Mouse (Mus musculus) hindbrain, postnatal 0 days (tissue): ENCODE measurements at regions not wholly inside any gene's neighbourhood (a gene's known extent, or its start where the extent isn't known, plus 50 kb on each side); places are given as distances from the start of the nearest gene placed in this dataset.
A peak's percentile ranks its signal among the peaks of the same experiment; 100 is the strongest.

Source experiments
- ATAC-seq: fragments of 200-750 bp; cut with Nextera tagmentation; 2 replicates; pipeline ENCODE4 v1.8.0; 2017; ENCODE audit warnings: mild to moderate bottlenecking, moderate TSS enrichment, moderate library complexity
- DNase-seq: peaks from one replicate; pipeline ENCODE4 v3.0.0-alpha.2; 2015; ENCODE audit warnings: low spot score
- H3K27ac ChIP-seq: fragments of 300-500 bp; sonication (generic); 2 replicates; pipeline ENCODE4 v1.5.1; 2014; ENCODE audit warnings: mild to moderate bottlenecking
- H3K27me3 ChIP-seq: fragments of 300-500 bp; sonication (generic); 2 replicates; pipeline ENCODE4 v1.6.1; 2014; ENCODE audit warnings: low read length, mixed read lengths; ENCODE audit not compliant: insufficient read depth
- H3K36me3 ChIP-seq: fragments of 300-500 bp; sonication (generic); 2 replicates; pipeline ENCODE4 v1.6.1; 2014; ENCODE audit warnings: low read length, mixed read lengths; ENCODE audit not compliant: insufficient read depth
- H3K4me1 ChIP-seq: fragments of 300-500 bp; sonication (generic); 2 replicates; pipeline ENCODE4 v1.6.1; 2014; ENCODE audit warnings: antibody characterized with exemption, low read length, mixed read lengths; ENCODE audit not compliant: insufficient read depth
- H3K4me2 ChIP-seq: fragments of 300-500 bp; sonication (generic); 2 replicates; pipeline ENCODE4 v1.6.1; 2014; ENCODE audit warnings: low read depth, mild to moderate bottlenecking, low read length, moderate library complexity, mixed read lengths
- H3K4me3 ChIP-seq: fragments of 300-500 bp; sonication (generic); 2 replicates; pipeline ENCODE4 v1.5.1; 2014; ENCODE audit warnings: low read length
- H3K9ac ChIP-seq: fragments of 300-500 bp; sonication (generic); replicated peaks from 2 replicates; pipeline ENCODE4 v1.6.1; 2014; ENCODE audit warnings: mild to moderate bottlenecking, low read length, moderate library complexity, mixed read lengths
- H3K9me3 ChIP-seq: fragments of 300-500 bp; sonication (generic); 2 replicates; pipeline ENCODE4 v1.6.1; 2016; ENCODE audit warnings: low read length, mixed read lengths
- CTCF ChIP-seq: IDR thresholded peaks from 2 replicates; pipeline ENCODE4 v1.5.1; 2016; ENCODE audit warnings: antibody characterized with exemption, control low read depth, low read depth
- WGBS: fragments of 180-500 bp; shearing (Covaris S2); extraction: QIAGEN DNeasy Blood & Tissue Kit; methylation state at CpG from one replicate; pipeline ENCODE4 v1.1.7; 2014; 5-methylcytosine and 5-hydroxymethylcytosine counted together

GRCm38 (mm10) chr13:51960262-51960661, 113.8 kb downstream of the Gadd45g start:
- 81% methylated on average over 4 of the region's 4 CpGs for WGBS
- no peak overlapping the region for H3K4me3 ChIP-seq
- no peak for TF ChIP-seq CTCF

GRCm38 (mm10) chr13:51962191-51962611, 115.7 kb downstream of the Gadd45g start:
- DNase-seq = no peak
- peaks cover 15% of the 10 kb centered on the region for H3K4me1 ChIP-seq
- TF ChIP-seq CTCF = no peak
- no peaks in the 10 kb centered on the region for H3K27me3 ChIP-seq
- H3K9ac ChIP-seq = no peak overlapping the region
- no peak overlapping the region for H3K4me2 ChIP-seq
- WGBS = 74% methylated on average over 8 of the region's 8 CpGs
- no peak overlapping the region for H3K4me3 ChIP-seq
- H3K27ac ChIP-seq = no peak overlapping the region
- no peaks in the 10 kb centered on the region for H3K9me3 ChIP-seq
- no peaks in the 10 kb centered on the region for H3K36me3 ChIP-seq
- no peak for ATAC-seq

More at GRCm38 (mm10) chr13:51960262-51960661, 113.8 kb downstream of the Gadd45g start:
- Histone ChIP-seq H3K4me1 (peaks cover 15% of the 10 kb centered on the region), H3K4me2 (no peak overlapping the region), H3K9ac (no peak overlapping the region), H3K36me3 (no peaks in the 10 kb centered on the region), H3K27me3 (no peaks in the 10 kb centered on the region), H3K27ac (no peak overlapping the region), H3K9me3 (no peaks in the 10 kb centered on the region)
- ATAC-seq (no peak), DNase-seq (no peak)

GRCm38 (mm10) chr13:51962676-51963075, 116.2 kb downstream of the Gadd45g start:
- H3K4me3 ChIP-seq = no peak overlapping the region
- no peak overlapping the region for H3K27ac ChIP-seq
- no peak for DNase-seq
- H3K9me3 ChIP-seq = no peaks in the 10 kb centered on the region
- TF ChIP-seq CTCF = no peak
- no peak for ATAC-seq
- H3K4me2 ChIP-seq = no peak overlapping the region
- no peaks in the 10 kb centered on the region for H3K27me3 ChIP-seq
- H3K36me3 ChIP-seq = no peaks in the 10 kb centered on the region
- H3K4me1 ChIP-seq = peaks cover 15% of the 10 kb centered on the region
- H3K9ac ChIP-seq = no peak overlapping the region
- 54% methylated on average over 5 of the region's 5 CpGs for WGBS

GRCm38 (mm10) chr13:51963966-51964365, 117.5 kb downstream of the Gadd45g start:
- ATAC-seq (no peak), DNase-seq (no peak)
- no peak for TF ChIP-seq CTCF
- 58% methylated on average over 6 of the region's 6 CpGs for WGBS
- Histone ChIP-seq H3K4me1 (peaks cover 15% of the 10 kb centered on the region), H3K4me2 (no peak overlapping the region), H3K9me3 (no peaks in the 10 kb centered on the region), H3K27ac (no peak overlapping the region), H3K4me3 (no peak overlapping the region), H3K9ac (no peak overlapping the region), H3K27me3 (no peaks in the 10 kb centered on the region), H3K36me3 (no peaks in the 10 kb centered on the region)

- H3K4me1 ChIP-seq = peaks cover 15% of the 10 kb centered on the region
- ATAC-seq (peak; percentile 60; the same call in 1 of the 2 replicates), DNase-seq (peak; percentile 27)
- H3K36me3 ChIP-seq = no peaks in the 10 kb centered on the region
- H3K9ac ChIP-seq = no peak overlapping the region
- no peaks in the 10 kb centered on the region for H3K9me3 ChIP-seq
- no peak for TF ChIP-seq CTCF
- H3K4me3 ChIP-seq = no peak overlapping the region
- no peaks in the 10 kb centered on the region for H3K27me3 ChIP-seq
- H3K4me2 ChIP-seq = no peak overlapping the region
- 46% methylated on average over 6 of the region's 6 CpGs for WGBS
- H3K27ac ChIP-seq = no peak overlapping the region
These were observed 117.9 kb downstream of the Gadd45g start for GRCm38 (mm10) chr13:51964416-51964815.

- H3K36me3 ChIP-seq = no peaks in the 10 kb centered on the region
- no peak overlapping the region for H3K4me2 ChIP-seq
- H3K4me3 ChIP-seq = no peak overlapping the region
- peaks cover 15% of the 10 kb centered on the region for H3K4me1 ChIP-seq
- no peaks in the 10 kb centered on the region for H3K9me3 ChIP-seq
- H3K27ac ChIP-seq = no peak overlapping the region
- ATAC-seq (no peak), DNase-seq (no peak)
- no peaks in the 10 kb centered on the region for H3K27me3 ChIP-seq
- 39% methylated on average over 2 of the region's 2 CpGs for WGBS
- no peak for TF ChIP-seq CTCF
- no peak overlapping the region for H3K9ac ChIP-seq
These were observed 118.4 kb downstream of the Gadd45g start for GRCm38 (mm10) chr13:51964921-51965320.

GRCm38 (mm10) chr13:51968103-51968502, 121.6 kb downstream of the Gadd45g start:
- H3K9ac ChIP-seq = no peak overlapping the region
- no peak overlapping the region for H3K4me2 ChIP-seq
- 85% methylated on average over 6 of the region's 6 CpGs for WGBS
- ATAC-seq (no peak), DNase-seq (no peak)
- H3K27ac ChIP-seq = no peak overlapping the region
- H3K4me3 ChIP-seq = no peak overlapping the region
- no peaks in the 10 kb centered on the region for H3K9me3 ChIP-seq
- no peaks in the 10 kb centered on the region for H3K36me3 ChIP-seq
- no peak for TF ChIP-seq CTCF
- H3K4me1 ChIP-seq = peaks cover 10% of the 10 kb centered on the region
- H3K27me3 ChIP-seq = no peaks in the 10 kb centered on the region
